ENCODE assay signal across 8 mouse cellular contexts in genomic region chr12:81484727-81485191, GRCm38 (mm10). TPM values are rescaled to one million over a fixed set of nuclear protein-coding genes. Genes with fewer than 3 reads are reported as not detected.
DNase-seq lines count a peak whose midpoint lies in the region; ATAC-seq and TF ChIP-seq lines count a peak whose summit lies in the region.

Gene Cox16 (minus strand): TSS chr12:81485127.

- H3K4me2 ChIP-seq in forebrain, embryonic 13.5 days, result peak within 1 kb of the TSS; percentile 59
- peak within 1 kb of the TSS; percentile 68 for H3K4me2 ChIP-seq in liver, postnatal 0 days (ENCODE audit: low read depth, low read length)
- peak within 1 kb of the TSS; percentile 66 for H3K4me2 ChIP-seq in neural tube, embryonic 14.5 days (ENCODE audit: low read depth, low read length)

- H3K4me3 ChIP-seq in ES-Bruce4 (ENCODE audit: low read depth, low read length), result peak within 1 kb of the TSS; percentile 72
- H3K4me3 ChIP-seq in forebrain, embryonic 13.5 days, result peak within 1 kb of the TSS; percentile 68
- H3K4me3 ChIP-seq in liver, postnatal 0 days (ENCODE audit: low read depth, low read length), result peak within 1 kb of the TSS; percentile 69
- H3K4me3 ChIP-seq in neural tube, embryonic 14.5 days (ENCODE audit: low read depth, low read length), result peak within 1 kb of the TSS; percentile 67

- ATAC-seq in cerebellum, adult (ENCODE audit: insufficient number of reproducible peaks, low FRiP score, low TSS enrichment), result peak; percentile 94
- ATAC-seq in forebrain, embryonic 13.5 days, result peak; percentile 99
- peak; percentile 97 for ATAC-seq in liver, postnatal 0 days
- ATAC-seq in neural tube, embryonic 14.5 days (ENCODE audit: low read depth), result peak; percentile 98

- DNase-seq in heart, postnatal 10 days, result peak; percentile 93
- peak; percentile 73 for DNase-seq in large intestine, adult 2 months (ENCODE audit: low read depth, low spot score)
- peak; percentile 89 for DNase-seq in liver, postnatal 0 days
- peak; percentile 87 for DNase-seq in testis, postnatal 10 days (ENCODE audit: low spot score)

- H3K27me3 ChIP-seq in ES-Bruce4 (ENCODE audit: control insufficient read depth, insufficient read depth, low read length, poor library complexity, severe bottlenecking), result no peaks in the 10 kb centered on the region
- no peaks in the 10 kb centered on the region for H3K27me3 ChIP-seq in forebrain, embryonic 13.5 days
- no peaks in the 10 kb centered on the region for H3K27me3 ChIP-seq in liver, postnatal 0 days (ENCODE audit: insufficient read depth, low read length)
- no peaks in the 10 kb centered on the region for H3K27me3 ChIP-seq in neural tube, embryonic 14.5 days (ENCODE audit: control insufficient read depth, insufficient read depth, low read length)

- under 1% methylated on average over 31 of the region's 31 CpGs for WGBS in forebrain, embryonic 13.5 days
- 1% methylated on average over 31 of the region's 31 CpGs for WGBS in large intestine, adult 2 months
- 2% methylated on average over 31 of the region's 31 CpGs for WGBS in liver, postnatal 0 days (ENCODE audit: insufficient replicate concordance)
- WGBS in neural tube, embryonic 14.5 days, result under 1% methylated on average over 31 of the region's 31 CpGs

- intact Hi-C loops in heart, postnatal 10 days (cut with DNase I), result loop anchor here (5.0 kb wide), 1 partner anchor 113 kb away; the partner anchor contains the start of gene Med6

- peak within 1 kb of the TSS; percentile 21 for H3K27ac ChIP-seq in ES-Bruce4 (ENCODE audit: insufficient read depth, low read length)
- H3K27ac ChIP-seq in forebrain, embryonic 13.5 days, result peak within 1 kb of the TSS; percentile 91
- H3K27ac ChIP-seq in liver, postnatal 0 days (ENCODE audit: low read depth), result peak within 1 kb of the TSS; percentile 97
- H3K27ac ChIP-seq in neural tube, embryonic 14.5 days (ENCODE audit: low read depth, low read length), result peak within 1 kb of the TSS; percentile 88

- TF ChIP-seq CTCF in ES-Bruce4 (IDR thresholded peaks at IDR 0.05; ENCODE audit: low read depth, low read length), result no peak
- no peak for TF ChIP-seq CTCF in liver, postnatal 0 days (IDR thresholded peaks at IDR 0.05; ENCODE audit: low read depth)

- no peak for TF ChIP-seq EP300 in ES-Bruce4 (IDR thresholded peaks at IDR 0.05; ENCODE audit: insufficient read depth, low read depth, low read length)
- TF ChIP-seq EP300 in liver, postnatal 0 days (IDR thresholded peaks at IDR 0.05; ENCODE audit: low read depth), result no peak

- H3K9ac ChIP-seq in ES-Bruce4 (ENCODE audit: low read depth, poor library complexity, severe bottlenecking), result peak within 1 kb of the TSS; percentile 18
- peak within 1 kb of the TSS; percentile 72 for H3K9ac ChIP-seq in forebrain, embryonic 13.5 days
- peak within 1 kb of the TSS; percentile 74 for H3K9ac ChIP-seq in liver, postnatal 0 days (replicated peaks)
- H3K9ac ChIP-seq in neural tube, embryonic 14.5 days (replicated peaks; ENCODE audit: low read depth, low read length), result peak within 1 kb of the TSS; percentile 66

- no peaks in the 10 kb centered on the region for H3K36me3 ChIP-seq in ES-Bruce4 (ENCODE audit: control insufficient read depth, insufficient read depth, low read length, poor library complexity, severe bottlenecking)
- H3K36me3 ChIP-seq in forebrain, embryonic 13.5 days (ENCODE audit: poor library complexity, severe bottlenecking), result no peaks in the 10 kb centered on the region
- no peaks in the 10 kb centered on the region for H3K36me3 ChIP-seq in liver, postnatal 0 days (replicated peaks; ENCODE audit: insufficient read depth, low read length)
- H3K36me3 ChIP-seq in neural tube, embryonic 14.5 days (ENCODE audit: control insufficient read depth, insufficient read depth, low read length), result no peaks in the 10 kb centered on the region

- no peaks in the 10 kb centered on the region for H3K4me1 ChIP-seq in ES-Bruce4 (ENCODE audit: control insufficient read depth, insufficient read depth, low read length)
- H3K4me1 ChIP-seq in forebrain, embryonic 13.5 days, result 0 out of 2 replicates have a peak, but pooled peaks cover 3% of the 10 kb centered on the region
- H3K4me1 ChIP-seq in liver, postnatal 0 days (ENCODE audit: insufficient read depth), result peaks cover 6% of the 10 kb centered on the region; the same call in 1 of the 2 replicates
- H3K4me1 ChIP-seq in neural tube, embryonic 14.5 days (ENCODE audit: control insufficient read depth, insufficient read depth, low read length), result 0 out of 2 replicates have a peak, but pooled peaks cover 3% of the 10 kb centered on the region

- H3K9me3 ChIP-seq in ES-Bruce4 (replicated peaks; ENCODE audit: control insufficient read depth, insufficient read depth, low read length, poor library complexity, severe bottlenecking), result no peaks in the 10 kb centered on the region
- H3K9me3 ChIP-seq in forebrain, embryonic 13.5 days (replicated peaks), result no peaks in the 10 kb centered on the region
- H3K9me3 ChIP-seq in liver, postnatal 0 days (ENCODE audit: low read length), result no peaks in the 10 kb centered on the region
- H3K9me3 ChIP-seq in neural tube, embryonic 14.5 days (ENCODE audit: control insufficient read depth, low read length), result no peaks in the 10 kb centered on the region

- peak; percentile 45 for TF ChIP-seq POLR2A in ES-Bruce4 (IDR thresholded peaks at IDR 0.05; ENCODE audit: insufficient read depth, low read length)

RNA-seq across cellular contexts. Expression of gene Cox16, which starts in this region (rescaled TPM):
- 49.6 and 66.8 TPM in 2 replicates for polyA plus RNA-seq in ES-Bruce4 (2011; ENCODE audit: insufficient read depth, insufficient read length, low read depth, missing spikeins)
- polyA plus RNA-seq in forebrain, embryonic 13.5 days (2015; fragmentation: Nextera tagmentation; extraction: Ambion mirVana), result 137 and 152 TPM in 2 replicates
- total RNA-seq in heart, postnatal 10 days (2021), result 10 to 100 TPM; 65.3 to 68.3 TPM
- polyA plus RNA-seq in large intestine, adult 2 months (2012; rRNA removed), result 82.6 and 89.8 TPM in 2 replicates
- polyA plus RNA-seq in liver, postnatal 0 days (2015; fragmentation: Nextera tagmentation; extraction: Ambion mirVana), result 132 and 143 TPM in 2 replicates
- 133 and 138 TPM in 2 replicates for polyA plus RNA-seq in neural tube, embryonic 14.5 days (2014; fragmentation: Nextera tagmentation; extraction: Ambion mirVana)

Comparison
In these comparisons a context has a peak if more than half of its experiments do, and no peak if none do; other contexts are left out.
1. Peak in every context shown above with its lines: DNase-seq, ATAC-seq, H3K4me3 ChIP-seq and H3K27ac ChIP-seq.
2. H3K27ac ChIP-seq: peak in every context shown above with its lines; median percentile 97 in liver, postnatal 0 days; 91 in forebrain, embryonic 13.5 days; 88 in neural tube, embryonic 14.5 days; 21 in ES-Bruce4.
3. H3K9ac ChIP-seq: peak in every context shown above with its lines; median percentile 74 in liver, postnatal 0 days; 72 in forebrain, embryonic 13.5 days; 66 in neural tube, embryonic 14.5 days; 18 in ES-Bruce4.